Mouse (Mus musculus): ENCODE measurements around the gene Arhgap22.

DNA sequence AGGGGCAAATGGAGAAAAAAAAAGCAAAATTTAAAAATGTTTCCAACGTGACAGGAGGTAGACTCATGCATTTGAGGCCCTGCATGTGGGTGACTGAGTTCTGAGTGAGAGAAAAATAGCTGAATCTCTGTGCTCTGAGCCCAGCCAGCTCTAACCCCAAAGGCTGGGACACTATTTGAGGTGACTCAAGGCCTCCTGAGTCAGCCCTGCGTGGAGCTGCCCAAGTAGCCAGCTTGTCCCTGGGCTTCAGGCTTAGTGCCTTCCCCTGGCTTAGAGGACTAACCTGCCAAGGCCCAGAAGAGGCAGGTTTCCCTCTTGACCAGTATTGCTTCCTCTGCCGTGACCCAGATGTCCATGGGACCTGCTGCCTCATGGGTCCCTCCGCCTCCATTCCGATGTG, 141.4 kb downstream of the Arhgap22 start:
- TF ChIP-seq CTCF (conservative IDR thresholded peaks at IDR 0.05 in 1 of 2, IDR thresholded peaks at IDR 0.05 in 1 of 2; ENCODE audit: low read depth in 2 of 2, low read length in 2 of 2) (no peak), TCF12 (IDR thresholded peaks at IDR 0.05; ENCODE audit: low read depth, low read length) (no peak), JUN (IDR thresholded peaks at IDR 0.05; ENCODE audit: insufficient read depth, low read depth, low read length) (no peak), ZNF384 (IDR thresholded peaks at IDR 0.05; ENCODE audit: low read depth, low read length) (no peak), POLR2A (IDR thresholded peaks at IDR 0.05; ENCODE audit: low read depth, low read length) (no peak), E2F4 (IDR thresholded peaks at IDR 0.05; ENCODE audit: insufficient replicate concordance, low read depth, low read length) (no peak), ELF1 (IDR thresholded peaks at IDR 0.05; ENCODE audit: low read depth, low read length) (no peak), EP300 (IDR thresholded peaks at IDR 0.05; ENCODE audit: low read length) (no peak), SIN3A (IDR thresholded peaks at IDR 0.05; ENCODE audit: low read length) (no peak)

All from CH12.LX (cell line).